Mouse (Mus musculus) spleen, adult 2 months (tissue): ENCODE measurements around the gene B3gntl1.

Experiments
- CTCF ChIP-seq: fragments of 200-500 bp; IDR thresholded peaks from 2 replicates; pipeline ENCODE4 v1.5.1; 2011; ENCODE audit warnings: mild to moderate bottlenecking, inconsistent platforms; ENCODE audit not compliant: insufficient read depth, insufficient read length, insufficient replicate concordance; ENCODE audit errors: extremely low read depth
- POLR2A ChIP-seq: fragments of 200-500 bp; IDR thresholded peaks from 2 replicates; pipeline ENCODE4 v1.6.1; 2011; ENCODE audit warnings: low read depth, low read length, inconsistent platforms

- TF ChIP-seq CTCF (no peak), POLR2A (no peak)
These were observed 67.3 kb downstream of the B3gntl1 start for GRCm38 (mm10) chr11:121605604-121606003.
